Mouse (Mus musculus) yolk sac, embryonic 10.5 days (tissue): ENCODE measurements around the gene Cuedc2.

ENCODE experiments used
- DNase-seq: peaks from one replicate; pipeline ENCODE4 v3.0.0-alpha.2; 2017; ENCODE audit warnings: low spot score

Cuedc2 gene

DNA sequence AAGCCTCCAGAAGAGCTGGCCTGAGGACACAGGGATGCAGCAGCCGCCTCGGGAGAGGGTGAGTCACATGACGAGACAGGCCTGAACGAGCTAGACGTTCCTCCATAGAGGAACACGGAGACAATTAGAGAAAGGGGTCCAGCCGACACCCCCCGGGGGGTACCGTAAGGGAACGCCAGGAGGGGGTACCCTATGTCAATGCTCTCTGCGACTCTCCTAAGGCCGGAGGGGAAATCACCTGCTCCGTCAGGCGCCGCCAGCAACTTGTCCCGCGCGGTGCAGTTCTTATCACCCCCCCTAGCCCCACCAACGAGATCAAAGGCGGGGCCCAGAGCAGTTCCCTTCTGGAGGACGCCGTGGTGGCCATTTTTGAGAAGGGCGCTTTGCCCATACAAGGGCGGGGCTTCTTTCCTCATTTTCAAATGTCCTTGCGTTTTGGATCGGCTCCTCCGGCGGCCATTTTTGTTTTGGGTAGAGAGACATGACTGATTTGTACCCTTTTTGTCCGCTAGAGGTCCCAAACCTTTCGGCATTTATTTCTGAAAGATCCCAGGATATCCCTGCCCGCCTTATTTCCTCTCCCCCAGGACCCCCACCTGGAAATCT is at the start of gene Cuedc2:
TSS of gene Cuedc2 (minus strand) at position 372 of the 606 bp plus-strand sequence.
- peak; percentile 97 for DNase-seq

DNA sequence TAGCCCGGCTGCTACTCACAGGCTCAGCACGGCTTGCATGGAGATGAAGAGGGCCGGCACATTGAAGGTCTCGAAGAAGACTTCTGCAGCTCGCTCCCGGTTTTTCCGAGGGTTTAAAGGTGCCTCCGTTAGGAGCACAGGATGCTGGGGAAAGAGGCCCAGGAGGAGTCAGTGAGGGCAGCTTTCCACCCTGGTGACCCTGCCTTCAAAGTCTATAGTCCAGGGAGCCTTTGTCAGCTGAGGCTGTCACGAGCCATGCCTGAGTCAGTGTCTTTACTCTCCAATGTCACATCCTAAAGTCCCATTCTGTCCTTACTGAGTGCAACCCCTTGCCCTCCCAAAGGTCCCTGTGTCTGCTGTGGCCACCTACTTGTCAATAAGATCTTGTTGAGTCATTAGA is 43.8 kb upstream of the Cuedc2 start:
- DNase-seq, result peak; percentile 60

DNA sequence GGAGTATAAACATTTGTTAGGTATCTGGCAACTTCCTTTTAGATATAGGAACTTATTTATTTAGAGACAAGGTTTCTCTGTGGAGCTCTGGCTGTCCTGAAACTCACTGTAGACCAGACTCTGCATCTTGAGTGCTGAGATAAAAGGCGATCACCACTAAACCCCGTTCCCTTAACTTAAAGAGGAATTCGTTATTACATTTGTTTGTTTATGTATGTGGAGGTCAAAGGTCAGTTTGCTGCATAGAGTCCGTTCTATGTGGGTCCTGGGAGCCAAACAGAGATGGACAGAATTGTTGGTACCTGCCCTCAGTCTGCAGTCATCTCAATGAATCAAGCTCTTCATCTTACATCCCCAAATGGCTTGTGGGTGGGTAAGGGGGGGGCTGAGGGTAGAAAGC is 37.4 kb upstream of the Cuedc2 start:
- no peak for DNase-seq

DNA sequence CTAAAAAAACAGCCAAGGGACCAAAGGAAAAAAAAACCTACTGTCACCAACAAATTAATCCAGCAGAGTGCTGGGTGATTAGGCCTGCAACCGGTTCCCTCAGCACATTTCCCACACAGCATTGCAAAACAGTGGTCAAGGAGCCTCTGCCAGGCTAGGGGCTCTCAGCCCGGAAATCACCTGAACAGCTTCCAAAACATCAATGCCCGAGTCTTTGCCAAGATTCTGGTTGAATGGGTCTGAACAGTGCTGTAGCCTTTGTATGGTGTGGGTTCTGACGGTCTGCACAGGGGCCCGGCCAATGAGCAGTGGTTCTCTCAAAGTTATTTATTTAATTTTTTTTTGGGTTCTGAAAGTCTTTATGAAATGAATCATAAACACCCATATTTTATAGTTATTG is 37.0 kb upstream of the Cuedc2 start:
- DNase-seq, result no peak

DNA sequence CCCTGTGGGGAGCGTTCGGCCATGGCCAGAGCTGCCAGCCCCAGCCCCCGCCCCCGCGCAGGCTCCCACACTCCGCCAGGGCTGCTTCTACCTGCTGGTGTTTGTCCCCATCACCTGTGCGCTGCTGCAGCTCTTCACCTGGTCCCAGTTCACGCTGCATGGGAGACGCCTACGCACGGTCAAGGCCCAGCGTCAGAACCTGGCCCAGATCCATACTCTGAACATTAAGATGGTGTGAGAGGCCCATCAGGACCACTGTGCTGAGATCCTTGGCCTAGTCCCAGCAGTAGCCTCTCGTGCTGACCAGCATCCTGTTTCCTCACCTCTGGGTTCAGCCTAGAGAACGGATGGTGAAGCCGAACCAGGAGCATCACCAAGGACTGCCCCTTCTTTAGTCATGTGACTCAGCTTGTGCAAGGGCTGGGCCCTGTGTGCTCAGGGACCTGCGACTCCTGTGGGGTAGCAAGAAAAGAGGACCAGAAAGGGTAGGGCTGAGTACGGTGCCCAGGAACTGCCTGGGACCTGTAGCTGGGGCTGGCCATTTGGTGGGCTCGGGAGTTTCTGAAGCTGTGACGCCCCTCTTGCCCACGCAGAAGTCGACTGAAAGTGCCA is 36.1 kb upstream of the Cuedc2 start:
- no peak for DNase-seq

DNA sequence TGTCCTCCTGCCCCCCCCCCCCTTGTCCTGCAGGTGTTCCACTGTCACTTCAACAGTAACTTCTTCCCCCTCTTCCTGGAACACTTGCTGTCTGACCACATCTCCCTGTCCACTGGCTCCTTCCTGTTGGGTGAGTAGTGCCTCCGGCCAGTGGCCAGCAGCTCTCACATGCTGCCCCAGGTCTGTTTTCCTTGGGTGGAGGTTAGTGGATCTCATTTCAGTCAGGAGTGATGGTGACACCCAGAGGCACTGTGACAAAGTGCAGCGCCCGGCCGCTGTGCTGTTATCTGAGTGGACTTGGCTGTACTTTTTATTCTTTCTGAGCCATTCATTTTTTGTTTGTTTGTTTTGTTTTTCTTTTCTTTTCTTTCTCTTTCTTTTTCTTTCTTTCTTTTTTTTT is 30.7 kb upstream of the Cuedc2 start:
- peak; percentile 56 for DNase-seq

DNA sequence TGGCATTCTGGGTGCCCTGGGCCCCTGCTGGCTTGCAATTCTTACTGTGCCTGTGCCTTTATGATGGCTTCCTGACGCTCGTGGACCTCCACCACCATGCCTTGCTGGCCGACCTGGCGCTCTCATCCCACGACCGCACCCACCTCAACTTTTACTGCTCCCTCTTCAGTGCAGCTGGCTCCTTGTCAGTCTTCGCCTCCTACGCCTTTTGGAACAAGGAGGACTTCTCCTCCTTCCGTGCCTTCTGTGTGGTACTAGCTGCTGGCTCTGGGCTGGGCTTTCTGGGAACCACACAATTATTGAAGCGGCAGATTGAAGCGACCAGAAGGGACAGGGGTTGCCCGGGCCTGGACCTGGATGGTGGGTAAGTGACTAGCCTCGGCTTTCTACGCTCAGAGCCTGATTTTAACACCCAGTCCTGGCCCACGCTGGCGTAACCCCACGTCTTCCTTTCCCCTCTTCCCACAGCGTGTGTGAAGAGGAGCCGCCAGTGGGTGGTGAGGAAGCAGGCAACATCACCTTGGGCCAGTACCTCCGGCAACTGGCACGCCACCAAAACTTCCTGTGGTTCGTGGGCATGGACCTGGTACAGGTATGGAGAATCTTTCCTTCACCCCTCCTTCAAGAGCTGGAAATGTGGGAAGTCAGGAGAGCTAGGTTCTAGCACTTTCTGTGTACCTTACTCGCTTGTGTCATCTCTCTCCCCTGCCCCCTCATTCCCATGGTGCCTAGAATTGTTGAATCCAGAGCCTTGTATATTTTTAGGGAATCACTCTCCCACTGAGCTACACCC is 29.5 kb upstream of the Cuedc2 start:
- DNase-seq, result no peak

DNA sequence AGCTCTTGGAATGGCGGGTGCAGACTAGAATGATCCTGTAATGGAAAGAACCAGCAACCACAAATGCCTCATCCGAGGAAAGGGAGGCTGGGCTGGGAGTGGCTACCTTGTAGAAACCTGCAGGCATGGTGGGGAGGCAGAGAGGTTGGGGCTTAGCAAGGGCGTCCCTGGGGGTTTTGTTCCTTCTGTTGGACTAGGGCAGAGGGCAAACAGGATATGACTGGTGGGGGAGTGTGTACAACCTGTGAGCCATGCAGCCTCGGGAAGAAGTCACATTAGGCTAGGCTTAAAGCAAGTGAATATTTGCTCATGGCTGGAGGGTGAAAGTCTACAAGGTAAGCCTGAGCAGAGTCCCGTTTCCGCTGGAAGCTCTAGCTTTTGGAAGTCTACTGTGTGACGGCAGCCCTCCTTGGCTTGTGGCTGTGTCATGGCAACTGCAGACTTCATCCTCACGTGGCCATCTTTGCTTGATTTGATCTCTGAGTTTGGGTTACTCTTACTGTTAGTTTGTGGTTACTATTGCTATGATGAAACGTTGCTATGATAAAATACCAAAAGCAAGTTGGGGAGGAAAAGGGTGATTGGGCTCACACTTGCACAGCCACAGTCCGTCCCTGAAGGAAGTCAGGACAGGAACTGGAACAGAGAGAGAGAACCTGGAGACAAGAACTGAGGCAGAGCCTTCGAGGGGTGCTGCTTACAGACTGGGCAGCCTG is 24.9 kb upstream of the Cuedc2 start:
- DNase-seq, result peak; percentile 80

DNA sequence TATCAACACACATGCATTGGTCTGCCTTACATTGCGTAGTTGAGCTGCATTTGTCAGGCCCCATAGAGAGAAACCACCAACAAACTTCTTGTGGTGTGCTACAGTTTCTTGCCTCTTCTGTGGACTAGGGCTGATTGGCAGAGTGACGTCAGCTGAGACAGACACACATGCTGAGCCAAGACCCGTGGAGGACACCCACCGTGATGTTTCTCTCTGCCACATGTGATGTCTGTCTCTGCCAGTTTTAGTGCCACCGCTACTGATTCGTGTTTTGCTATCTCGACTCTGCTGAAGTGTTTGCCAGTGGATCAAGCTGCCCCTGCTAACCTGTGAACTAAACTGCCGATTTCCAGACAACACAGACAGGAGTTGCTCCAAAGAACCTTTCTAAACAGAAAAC is 23.6 kb upstream of the Cuedc2 start:
- no peak for DNase-seq

DNA sequence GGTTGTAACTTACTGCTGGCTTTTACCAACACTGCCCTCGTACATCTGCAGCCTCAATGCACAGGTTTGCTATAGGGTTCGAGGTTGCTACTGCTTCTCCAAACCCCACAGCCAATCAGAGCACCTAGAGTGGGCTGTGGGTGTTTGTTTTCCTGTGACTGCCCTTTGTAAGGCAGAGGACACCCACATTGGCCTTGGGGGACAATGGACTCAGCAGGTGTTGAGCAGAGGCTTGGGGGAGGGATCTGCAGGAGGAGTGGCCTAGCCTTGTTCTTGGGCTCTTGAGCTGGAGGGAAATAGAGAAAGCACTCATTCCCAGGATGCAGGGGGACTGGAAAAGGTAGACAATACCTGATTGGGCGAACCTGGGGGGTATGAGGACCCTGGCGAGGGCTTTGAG is 19.9 kb upstream of the Cuedc2 start:
- peak; percentile 45 for DNase-seq

DNA sequence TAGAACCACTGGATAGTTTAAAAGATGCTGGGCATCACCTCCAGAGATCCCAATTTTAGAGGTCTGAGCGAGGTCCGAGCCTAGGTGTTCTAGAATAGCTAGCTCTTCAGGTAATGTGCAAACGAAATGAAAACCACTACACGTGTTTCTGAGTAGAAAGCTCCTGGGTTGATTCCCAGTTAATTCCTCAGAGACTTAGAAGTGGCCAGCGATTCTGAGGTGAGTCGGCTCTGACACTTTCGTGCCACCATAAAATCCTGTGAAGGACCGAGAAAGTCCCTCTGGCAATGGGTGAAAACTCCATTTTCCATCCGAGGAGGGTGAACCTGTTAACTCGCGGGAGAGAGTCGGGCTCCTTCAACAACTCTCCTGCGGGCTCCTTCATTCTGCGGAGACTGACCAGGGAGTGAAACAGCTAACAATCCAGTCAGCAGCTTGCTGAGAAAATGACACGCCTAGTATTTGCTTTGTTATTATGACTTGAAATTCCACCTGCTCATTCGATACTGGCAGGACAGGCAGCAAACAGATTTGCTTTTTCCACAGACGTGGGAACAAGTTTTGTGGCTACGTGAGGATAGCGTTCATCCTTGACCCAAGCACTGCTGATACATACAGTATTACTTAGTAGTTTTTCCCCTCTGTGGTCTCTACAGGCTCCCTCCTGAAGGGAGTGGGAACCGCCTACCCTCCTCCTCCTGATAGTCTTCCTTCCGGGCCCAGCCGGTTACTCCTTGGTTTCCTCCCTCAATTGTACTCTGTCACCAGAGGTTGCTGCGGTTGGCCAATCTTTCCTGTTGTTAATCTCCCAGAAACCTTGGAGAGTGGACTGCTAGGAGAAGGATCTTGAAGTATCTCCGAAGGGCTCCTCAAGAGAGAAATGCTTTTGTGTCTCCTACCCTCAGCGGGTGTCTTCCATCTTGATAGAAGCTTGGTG is 19.1 kb upstream of the Cuedc2 start:
- peak; percentile 77 for DNase-seq

DNA sequence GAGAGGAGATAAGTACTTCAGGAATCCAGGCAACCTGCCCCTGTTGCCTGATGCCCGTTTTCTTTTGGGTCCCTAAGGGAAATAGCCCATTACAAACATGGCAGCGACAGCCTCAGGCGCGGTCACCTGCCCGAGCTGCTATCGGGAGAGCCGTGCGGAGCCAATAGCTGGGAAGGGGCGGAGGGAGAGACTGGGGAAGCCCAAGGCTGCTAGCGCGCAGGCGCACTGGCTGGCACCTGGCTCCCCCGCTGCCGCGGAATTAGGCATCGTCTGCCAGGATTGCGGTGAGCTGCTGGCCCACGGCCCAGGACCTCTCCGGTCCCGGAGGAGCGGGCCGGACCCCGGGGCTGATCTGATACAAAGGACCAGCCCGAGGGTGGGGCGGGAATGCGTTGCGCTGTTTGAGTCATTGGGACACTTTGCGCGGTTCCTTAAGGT is 18.2 kb upstream of the Cuedc2 start:
- peak; percentile 89 for DNase-seq

DNA sequence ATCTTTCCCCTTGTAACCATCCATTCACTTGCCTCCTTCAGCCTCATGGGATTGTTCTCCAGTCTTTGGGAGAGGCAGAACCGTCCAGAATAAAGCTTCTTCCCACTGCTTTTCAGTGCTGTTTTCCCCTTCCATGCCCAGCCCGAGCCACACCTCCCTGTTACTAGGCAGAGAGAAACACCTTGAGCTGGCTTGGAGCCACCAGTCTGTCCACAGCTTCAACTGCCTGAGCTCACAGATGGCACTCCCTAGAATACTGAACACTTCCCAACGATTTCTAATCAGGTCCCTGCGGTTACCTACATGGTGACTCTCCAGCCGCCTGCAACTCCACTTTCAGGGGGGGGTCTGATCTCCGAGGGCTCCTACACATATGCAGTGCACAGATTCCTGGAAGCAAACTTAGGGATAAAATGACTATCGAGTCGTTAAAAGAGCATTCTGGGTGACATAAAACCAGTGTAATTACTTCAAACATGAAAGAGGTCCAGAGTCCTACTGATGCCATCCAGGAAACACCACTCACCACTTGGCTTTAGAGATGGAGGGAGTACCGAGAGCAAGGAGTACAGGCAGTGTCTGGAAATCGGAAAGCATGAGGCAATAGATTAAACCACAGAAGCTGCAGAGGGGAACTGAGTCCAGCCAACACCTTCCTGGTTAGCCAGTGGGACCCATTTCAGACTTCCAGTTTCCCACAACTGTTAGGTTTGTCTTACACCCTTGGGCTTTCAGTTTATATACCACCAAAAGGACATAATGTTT is 11.8 kb upstream of the Cuedc2 start, which contains the start of gene 2310034G01Rik:
TSS of gene 2310034G01Rik (minus strand) at position 135 of the 765 bp plus-strand sequence.
- DNase-seq, result no peak

DNA sequence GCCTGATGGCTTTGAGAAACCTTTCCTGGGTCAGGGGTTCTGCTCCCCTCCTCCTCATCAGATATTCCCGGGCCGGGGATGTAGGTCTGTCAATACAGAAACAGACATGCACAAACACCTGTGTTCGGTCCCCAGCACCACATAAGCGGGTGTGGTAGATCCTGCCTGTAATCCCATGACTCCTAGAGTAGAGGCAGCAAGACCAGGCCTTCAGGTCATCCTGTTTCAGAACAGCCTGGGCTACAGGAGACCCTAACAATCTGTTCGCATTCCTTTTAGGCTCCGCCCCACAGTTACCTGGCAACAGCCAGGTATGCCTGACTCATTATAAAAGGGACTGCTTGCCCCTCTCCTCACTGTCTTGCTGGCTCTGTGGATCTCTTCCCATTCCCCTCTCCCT is 11.0 kb upstream of the Cuedc2 start:
- DNase-seq, result no peak

DNA sequence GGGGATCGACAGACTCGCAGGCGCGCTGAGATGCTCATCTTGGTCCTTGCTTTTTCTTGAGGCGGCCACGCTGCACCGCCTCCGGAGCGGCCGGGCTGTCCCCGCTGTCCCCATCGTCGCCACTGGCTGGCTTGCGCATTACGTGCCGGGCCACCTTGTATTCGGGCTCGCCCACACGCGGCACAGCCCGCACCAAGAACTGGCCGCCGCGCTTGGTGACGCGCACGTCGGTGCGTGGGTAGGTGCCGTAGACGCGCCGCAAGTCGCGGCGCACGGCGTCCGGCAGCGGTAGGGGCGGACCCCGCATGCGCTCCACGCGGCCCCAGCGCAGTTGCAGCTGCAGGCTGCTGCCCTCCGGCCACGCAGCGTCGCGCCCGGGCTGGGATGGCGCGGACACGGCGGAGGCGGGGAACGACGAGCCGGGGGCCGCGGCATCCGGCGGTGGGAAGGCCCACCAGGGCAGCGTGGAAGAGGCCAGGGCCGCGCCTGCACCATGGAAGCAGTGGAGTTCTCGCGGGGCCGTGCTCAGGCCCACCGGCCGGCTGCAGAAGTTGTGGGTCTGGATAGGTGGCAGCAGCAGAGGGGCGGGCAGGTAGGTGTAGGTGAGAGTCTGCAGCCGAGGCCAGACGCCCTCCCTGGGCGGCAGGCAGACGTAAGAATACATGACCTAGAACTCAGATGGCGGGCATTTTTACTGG is 10.4 kb upstream of the Cuedc2 start:
- peak; percentile 50 for DNase-seq

DNA sequence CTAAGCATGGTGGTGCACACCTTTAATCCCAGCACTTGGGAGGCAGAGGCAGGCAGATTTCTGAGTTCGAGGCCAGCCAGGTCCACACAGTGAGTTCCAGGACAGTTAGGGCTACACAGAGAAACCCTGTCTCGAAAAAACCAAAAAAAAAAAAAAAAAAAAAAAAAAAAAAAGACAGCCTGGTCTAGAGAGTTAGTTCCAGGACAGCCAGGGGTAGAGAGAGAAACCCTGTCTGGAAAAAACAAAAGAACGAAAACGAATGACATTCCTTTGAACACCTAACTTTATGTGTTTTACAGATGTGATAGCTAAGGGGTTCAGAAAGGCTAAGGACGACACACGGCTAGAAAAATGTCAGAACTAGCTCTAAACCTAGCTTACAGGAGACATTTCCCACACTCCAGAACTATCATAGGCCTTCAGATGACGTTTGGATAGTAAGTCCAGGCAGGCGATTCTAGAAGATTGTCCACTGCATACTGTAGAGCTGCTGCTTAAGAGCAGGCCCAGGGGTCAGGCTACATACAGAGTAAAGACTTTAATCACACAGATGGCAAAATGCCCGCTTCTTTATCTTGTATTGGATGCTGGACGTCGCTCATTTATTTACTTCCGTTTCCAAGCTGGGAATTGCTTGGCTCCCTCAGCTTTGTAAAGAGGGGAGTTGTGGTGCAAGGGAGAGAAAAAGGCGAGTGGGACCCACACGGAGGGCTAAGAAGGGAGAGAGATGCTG is 9.6 kb upstream of the Cuedc2 start:
- DNase-seq, result no peak

DNA sequence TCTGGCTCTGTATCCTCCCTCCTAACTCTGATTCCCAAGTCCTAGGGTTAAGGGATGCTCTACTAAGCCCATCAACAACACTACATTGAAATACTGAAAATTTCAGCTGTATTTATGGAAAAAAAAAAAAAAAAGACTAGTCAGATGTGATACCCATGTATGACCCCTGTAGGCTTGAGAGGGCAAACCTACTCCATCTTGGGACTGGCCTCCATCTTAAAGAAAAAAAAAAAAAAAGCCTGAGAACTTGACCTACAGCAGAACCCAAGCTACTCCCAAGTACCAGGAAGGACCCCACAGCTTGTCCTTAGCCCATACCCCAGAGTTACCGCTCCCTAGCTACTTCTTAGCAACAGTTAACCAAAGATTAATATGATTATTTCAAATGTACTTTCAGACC is 8.6 kb upstream of the Cuedc2 start:
- DNase-seq, result no peak

DNA sequence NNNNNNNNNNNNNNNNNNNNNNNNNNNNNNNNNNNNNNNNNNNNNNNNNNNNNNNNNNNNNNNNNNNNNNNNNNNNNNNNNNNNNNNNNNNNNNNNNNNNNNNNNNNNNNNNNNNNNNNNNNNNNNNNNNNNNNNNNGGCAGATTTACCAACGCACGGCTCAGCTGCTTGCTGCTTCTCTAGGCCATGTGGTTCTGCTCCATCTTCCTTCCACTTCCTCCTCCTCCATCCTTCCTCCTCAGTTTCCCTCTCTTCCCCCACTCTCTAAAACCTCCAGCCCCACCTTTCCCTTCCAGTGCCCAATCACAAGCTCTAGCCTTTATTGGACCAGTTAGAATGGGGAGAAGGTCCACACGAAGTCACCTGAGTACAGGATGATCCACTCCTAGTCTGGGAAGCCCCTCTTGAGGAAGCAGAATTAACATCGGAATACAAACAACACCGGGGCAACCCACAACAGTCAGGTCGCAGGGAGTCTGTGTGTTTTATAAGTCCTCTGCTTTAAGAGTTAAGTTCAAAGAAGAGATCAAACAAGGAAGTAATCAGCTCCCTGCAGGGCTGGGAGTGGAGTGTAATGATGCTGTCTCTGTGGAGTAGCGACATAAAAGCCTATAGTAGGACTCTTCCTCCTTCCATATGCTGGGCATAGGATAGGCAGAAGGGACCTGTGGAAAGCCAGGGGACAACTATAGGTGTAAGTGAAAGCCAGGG is 6.4 kb upstream of the Cuedc2 start:
- no peak for DNase-seq
